Mouse (Mus musculus): ENCODE measurements around the gene Mipep. TPM values are rescaled to one million over a fixed set of nuclear protein-coding genes. Genes with fewer than 3 reads are reported as not detected.

Mipep gene
- 10 to 100 TPM in 1 of 2 experiments, 1 to 10 TPM in 1; 8.8 to 11.4 TPM for total RNA-seq (2023)

DNA sequence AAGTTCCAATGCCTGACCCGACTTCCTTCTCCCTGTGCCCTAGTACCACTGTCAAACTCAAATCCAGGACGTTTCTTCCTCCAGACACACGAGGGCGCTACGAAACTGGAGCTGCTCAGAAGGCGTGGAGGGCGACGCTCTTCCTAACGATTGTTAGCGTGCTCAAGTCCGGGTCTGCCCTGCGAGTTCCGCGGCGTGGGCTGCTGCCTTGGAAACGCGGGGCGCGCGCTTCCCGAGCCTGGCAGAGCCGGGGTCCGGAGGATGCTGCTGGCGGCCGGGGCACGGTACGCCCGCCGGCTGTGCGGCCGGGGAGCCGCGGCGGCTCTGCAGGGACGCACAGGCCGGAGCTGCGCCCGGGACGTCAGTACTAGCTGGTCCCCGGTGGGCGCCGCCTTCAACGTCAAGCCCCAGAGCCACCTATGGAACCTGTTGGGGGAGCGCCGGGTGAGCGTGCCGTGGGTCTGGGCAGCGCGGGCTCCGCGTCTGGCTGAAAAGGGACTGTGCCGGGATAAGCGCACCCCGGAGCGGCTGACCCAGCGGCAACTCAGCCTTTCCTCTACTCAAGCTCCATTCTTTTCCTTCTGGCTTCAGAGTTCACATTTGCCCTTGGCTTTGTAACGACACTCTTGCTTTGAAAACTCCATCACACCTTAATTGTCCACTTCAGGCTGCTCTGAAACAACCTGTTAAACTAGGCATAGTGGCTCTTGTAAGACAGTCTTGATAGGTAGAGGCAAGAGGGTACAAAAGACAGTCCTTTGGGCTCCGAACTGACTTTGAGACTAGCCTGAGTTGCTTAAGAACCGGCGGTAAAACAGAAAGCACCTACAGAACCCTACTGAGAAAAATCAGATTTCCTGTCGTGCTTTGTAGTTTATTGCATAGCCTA, at the start of gene Mipep:
Mipep (plus strand) TSS at position 147 of the 889 bp plus-strand sequence.

DNA sequence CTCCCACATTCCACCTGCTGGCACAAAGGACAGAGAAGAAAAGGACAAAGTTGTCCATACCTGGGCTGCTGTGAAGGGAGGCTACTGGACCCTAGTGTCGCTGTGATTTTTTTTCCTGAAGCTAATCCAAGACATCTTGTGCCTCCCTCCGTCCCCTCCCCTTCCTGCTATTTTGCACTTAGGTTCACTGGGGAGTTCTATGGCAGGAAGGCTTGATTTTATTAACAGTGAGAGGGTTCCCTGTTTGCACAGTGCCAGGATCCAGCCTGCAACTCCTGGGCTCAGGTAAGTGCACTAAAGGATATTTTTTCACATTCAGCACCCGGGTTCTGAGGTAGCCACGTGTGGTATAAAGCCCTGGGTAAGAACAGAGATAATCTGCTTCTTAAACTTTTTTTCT, 16.5 kb upstream of the Mipep start, which contains the start of gene C1qtnf9:
C1qtnf9 (plus strand) TSS at position 251 of the 400 bp plus-strand sequence.

Other genes with a start within 250 kb of the Mipep start
- gene Spata13, start 150.6 kb upstream of the Mipep start, total RNA-seq (2023), result 10 to 100 TPM; 83.0 to 87.0 TPM
- under 1 TPM in 1 of 2 experiments, not detected in 1; 0.36 TPM for gene C1qtnf9, start 16.4 kb upstream of the Mipep start, total RNA-seq (2023)

Measured in monocyte, adult 59 days (primary cell).